Mouse (Mus musculus): ENCODE measurements around the gene Lrmda.

Gene Lrmda

DNA sequence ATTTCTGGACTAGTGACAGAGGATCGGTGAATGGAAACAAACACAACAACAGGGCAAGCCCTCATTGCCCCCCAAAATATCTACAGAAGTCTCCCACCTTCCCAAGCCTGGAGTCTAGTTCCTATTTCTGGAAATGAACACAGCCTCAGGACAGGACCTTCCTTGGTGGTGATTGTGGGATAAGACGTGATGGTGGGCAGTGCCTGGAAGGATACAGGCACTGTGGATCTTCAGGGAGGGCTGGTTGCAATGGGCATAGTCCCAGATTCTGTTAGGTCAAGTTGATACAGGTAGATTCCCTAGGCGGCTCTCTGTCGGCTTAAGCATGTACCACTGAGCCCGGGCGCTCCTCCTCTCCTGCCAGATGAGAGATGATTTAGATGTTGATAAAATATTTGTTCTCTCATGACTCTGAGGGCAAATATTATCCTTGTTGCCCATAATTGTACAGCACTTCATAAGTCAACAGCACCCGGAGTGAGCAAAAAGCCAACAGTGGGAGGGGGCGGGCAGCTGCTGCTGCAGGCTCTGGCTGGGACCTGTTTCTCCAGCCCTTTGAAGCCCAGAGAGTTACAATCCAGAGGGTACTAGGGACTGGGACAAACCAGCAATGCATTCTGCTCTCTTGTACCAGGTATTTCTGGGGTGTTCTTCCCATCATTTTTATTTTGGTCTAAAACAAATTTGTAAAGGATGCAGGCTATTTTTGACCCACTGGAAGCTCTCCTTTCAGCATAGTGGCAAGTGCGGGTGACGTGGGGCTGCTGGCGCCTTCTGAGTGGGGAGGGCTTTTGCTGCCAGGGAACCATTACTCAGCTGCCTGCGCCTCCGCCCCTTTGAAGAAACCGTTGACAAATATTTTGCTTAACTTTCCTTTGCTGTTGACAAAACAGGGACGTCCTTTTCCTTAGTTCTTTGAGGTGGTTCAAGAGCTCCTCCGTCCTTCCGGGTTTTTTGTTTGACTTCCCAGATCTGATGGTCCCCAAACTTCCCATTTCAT lies 630.8 kb downstream of the Lrmda start:
- no peak for DNase-seq (ENCODE audit: low spot score)

- DNase-seq (ENCODE audit: low spot score), result no peak
These were observed 631.8 kb downstream of the Lrmda start for GRCm38 (mm10) chr14:22651131-22651952.

GRCm38 (mm10) chr14:22662496-22662895 lies 643.0 kb downstream of the Lrmda start:
- DNase-seq (ENCODE audit: low spot score), result no peak

GRCm38 (mm10) chr14:22666437-22666836 lies 646.9 kb downstream of the Lrmda start:
- no peak for DNase-seq (ENCODE audit: low spot score)

DNA sequence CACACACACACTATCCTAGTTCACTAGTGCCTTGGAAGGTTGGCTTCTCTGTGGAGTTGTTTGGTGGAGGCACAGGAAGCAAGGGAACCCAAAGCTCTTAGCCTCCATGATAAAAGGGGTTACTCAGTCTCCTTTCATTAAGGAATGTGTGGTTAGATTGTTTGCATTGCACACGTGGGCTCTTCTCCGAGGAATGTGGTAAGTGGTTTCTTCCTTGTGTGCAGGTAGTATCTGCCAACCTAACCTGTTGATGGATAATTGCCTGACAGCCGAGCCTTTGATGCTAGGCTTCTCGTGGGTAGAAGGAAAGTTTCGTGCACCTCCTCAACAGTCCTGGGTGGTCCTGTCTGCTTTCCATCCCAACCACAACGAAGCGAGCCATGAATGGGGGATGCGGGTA lies 648.8 kb downstream of the Lrmda start:
- no peak for DNase-seq (ENCODE audit: low spot score)

DNA sequence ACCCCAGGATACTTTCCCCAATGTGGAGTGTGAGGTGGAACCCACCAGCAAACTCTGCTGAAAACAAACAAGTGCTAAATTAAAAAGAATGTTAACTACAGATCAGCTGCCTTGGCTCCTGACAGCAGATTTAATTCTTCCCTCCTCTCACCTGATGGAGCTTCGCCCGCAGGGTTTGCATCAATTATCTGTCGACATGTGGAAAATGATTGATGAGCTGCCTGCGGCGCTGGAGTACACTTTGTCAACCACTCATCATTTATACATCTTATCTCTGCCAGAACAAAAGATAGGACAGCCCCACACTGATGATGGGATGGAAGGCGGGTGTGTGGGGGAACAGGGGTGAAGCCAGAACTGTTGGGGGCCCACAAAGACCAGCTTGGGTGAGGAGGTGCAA lies 649.2 kb downstream of the Lrmda start:
- no peak for DNase-seq (ENCODE audit: low spot score)

GRCm38 (mm10) chr14:22673581-22673980 lies 654.1 kb downstream of the Lrmda start:
- no peak for DNase-seq (ENCODE audit: low spot score)

- no peak for DNase-seq (ENCODE audit: low spot score)
These were observed 659.6 kb downstream of the Lrmda start for GRCm38 (mm10) chr14:22679008-22679704.

DNA sequence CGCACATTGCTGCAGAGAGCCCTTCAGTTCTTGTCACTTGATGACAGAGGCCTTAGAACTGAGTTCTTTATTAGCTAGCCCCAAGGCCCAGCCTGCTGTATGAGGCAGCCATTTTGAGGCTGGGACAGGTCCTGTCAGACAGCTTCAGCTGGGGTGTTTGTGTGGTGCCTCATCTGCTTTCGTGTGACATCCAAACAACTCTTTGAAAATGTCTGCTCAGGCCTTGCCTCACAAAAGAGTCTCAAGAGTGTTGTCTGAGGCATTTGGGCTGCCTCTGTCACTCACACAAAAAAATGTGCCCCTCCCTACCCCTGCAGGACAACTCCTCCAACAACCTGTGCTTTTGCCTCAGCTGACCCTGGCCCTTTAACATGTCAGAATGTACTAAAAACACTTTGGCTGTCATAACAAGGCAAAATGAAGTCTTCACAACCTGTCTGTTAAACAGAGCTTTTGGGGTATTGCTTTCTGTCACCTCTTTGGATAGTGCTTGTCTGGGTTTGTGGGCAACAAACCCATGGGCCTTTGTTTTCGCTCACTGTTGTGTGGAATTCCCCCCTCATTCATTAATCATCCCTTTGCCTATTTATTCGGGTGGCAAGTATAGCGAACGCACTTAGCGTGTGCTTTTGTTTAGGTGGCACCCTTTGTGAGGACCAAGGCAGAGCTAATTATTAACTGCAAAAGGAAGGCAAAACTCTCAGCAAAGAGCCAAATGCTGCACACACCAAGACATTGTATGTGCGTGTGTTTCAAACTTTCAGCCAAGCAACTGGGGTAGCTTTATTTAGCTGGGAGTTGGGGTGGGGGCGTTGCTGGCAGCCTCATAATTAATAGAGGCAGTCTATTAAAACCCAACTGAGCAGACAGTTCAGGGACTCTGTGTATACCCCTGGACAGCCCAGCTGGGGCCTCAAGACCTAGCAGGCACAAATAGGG lies 660.5 kb downstream of the Lrmda start:
- no peak for DNase-seq (ENCODE audit: low spot score)

DNA sequence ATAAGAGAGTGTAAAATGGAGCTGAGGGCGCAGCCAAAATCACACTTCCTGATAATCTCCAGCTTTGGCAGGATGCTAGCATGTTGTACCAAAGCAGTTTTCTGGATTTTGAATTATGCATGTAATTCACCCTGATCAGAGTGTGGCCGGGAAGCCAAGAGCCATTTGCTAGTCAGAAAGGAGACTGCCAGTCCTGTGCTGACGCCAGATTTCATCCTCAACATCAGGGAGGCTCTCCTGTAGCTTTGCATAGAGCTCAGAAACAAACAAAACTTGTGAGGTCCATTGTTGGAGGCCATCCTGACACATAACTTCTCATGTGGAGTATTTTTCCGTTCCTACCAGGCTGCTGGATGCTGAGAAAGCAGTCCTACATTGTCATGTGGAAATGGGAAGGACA lies 667.4 kb downstream of the Lrmda start:
- peak; percentile 6 for DNase-seq (ENCODE audit: low spot score)

- no peak for DNase-seq (ENCODE audit: low spot score)
These were observed 668.9 kb downstream of the Lrmda start for GRCm38 (mm10) chr14:22688399-22688798.

GRCm38 (mm10) chr14:22695448-22695847 lies 675.9 kb downstream of the Lrmda start:
- DNase-seq (ENCODE audit: low spot score), result no peak

DNA sequence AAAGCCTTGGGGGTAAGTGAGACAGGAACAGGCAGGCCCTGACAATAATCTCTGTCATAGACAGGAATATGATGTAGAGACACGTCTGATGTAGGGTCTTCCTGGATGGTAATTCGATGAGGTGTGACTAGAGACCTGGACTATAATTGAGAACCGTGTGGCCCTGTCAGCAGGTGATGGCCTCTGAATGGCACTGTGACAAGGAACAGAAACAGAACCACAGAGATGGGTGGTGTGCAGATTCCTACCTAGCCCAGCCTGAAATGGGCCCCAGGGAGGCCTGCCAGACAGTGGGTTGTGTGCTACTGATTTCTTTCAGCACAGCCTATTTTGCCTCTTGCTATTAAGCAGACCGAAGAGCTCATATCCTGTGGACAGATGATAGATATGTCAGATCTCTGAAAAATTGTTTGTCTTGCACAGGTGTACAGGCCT lies 676.4 kb downstream of the Lrmda start:
- DNase-seq (ENCODE audit: low spot score), result no peak

GRCm38 (mm10) chr14:22700236-22700635 lies 680.7 kb downstream of the Lrmda start:
- DNase-seq (ENCODE audit: low spot score), result no peak

DNA sequence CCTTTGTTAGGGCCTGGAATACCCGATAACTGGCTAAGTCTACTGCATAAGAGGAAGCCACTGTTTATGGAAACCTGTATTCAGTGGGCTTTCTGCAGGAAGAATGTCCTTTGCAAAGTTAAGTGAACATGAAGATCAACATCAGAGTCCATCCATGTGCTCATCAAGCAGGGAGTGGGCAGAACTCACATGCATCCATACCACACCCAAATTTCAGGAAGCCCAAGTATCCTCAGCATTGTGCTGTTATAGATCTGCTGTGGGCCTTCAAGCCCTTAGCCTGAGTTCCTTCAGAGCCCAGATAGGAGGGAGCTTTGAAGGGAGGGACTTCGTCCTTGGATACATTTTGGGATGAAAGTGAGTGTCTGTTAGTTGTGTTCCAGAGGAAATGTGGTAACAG lies 681.2 kb downstream of the Lrmda start:
- DNase-seq (ENCODE audit: low spot score), result no peak

- no peak for DNase-seq (ENCODE audit: low spot score)
These were observed 688.6 kb downstream of the Lrmda start for GRCm38 (mm10) chr14:22707958-22708701.

DNA sequence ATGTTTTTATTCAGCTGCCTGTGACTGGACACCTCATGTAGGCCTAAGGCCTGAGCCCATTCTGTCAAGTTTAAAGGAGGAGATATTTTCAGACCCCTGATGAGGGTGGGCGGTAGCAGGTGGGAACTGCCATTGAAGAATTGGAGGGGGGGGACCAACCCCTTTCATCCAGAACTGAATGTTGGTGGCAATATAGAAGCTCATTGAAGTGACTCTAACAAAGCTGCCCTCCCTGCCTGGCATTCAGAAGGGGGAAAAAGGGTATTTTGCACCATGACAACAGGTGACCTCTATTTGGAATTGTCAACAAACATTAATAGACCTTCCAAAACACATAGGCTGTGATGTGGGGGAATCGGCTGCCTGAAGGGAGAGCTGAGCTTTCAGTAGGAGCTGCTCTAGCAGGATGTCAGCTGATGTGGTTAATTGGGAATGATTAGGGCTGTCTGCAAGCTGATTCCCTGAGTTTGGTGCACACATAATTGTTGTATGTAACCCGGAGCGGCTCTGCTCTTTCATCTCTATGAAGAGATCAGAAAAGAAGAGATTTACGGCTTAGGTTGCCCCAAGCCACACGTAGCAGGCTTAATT lies 690.7 kb downstream of the Lrmda start:
- no peak for DNase-seq (ENCODE audit: low spot score)

- no peak for DNase-seq (ENCODE audit: low spot score)
These were observed 692.9 kb downstream of the Lrmda start for GRCm38 (mm10) chr14:22712388-22712787.

GRCm38 (mm10) chr14:22715581-22716378 lies 696.3 kb downstream of the Lrmda start:
- DNase-seq (ENCODE audit: low spot score), result no peak
